Mouse (Mus musculus) ES-Bruce4 (cell line): ENCODE data around the gene Snx1. TPM values are rescaled to one million over a fixed set of nuclear protein-coding genes. Genes with fewer than 3 reads are reported as not detected.

Source experiments
- H3K27ac ChIP-seq: 2 replicates; pipeline ENCODE4 v1.5.1; 2012; ENCODE audit warnings: low read length, inconsistent platforms; ENCODE audit not compliant: insufficient read depth
- H3K27me3 ChIP-seq: 2 replicates; pipeline ENCODE4 v1.6.1; 2012; ENCODE audit warnings: mild to moderate bottlenecking, low read length, inconsistent platforms; ENCODE audit not compliant: control insufficient read depth, poor library complexity, insufficient read depth, severe bottlenecking
- H3K36me3 ChIP-seq: 2 replicates; pipeline ENCODE4 v1.6.1; 2012; ENCODE audit warnings: inconsistent platforms, mild to moderate bottlenecking, low read length, moderate library complexity; ENCODE audit not compliant: control insufficient read depth, poor library complexity, insufficient read depth, severe bottlenecking
- H3K4me1 ChIP-seq: one replicate; pipeline ENCODE4 v1.8.1; 2011; ENCODE audit warnings: low read length; ENCODE audit not compliant: control insufficient read depth, insufficient read depth
- H3K4me3 ChIP-seq: 2 replicates; pipeline ENCODE4 v1.5.1; 2011; ENCODE audit warnings: low read depth, mild to moderate bottlenecking, low read length
- H3K9ac ChIP-seq: 2 replicates; pipeline ENCODE4 v1.6.1; 2012; ENCODE audit warnings: low read depth, mild to moderate bottlenecking, inconsistent platforms; ENCODE audit not compliant: poor library complexity, severe bottlenecking
- H3K9me3 ChIP-seq: replicated peaks from 2 replicates; pipeline ENCODE4 v1.6.1; 2012; ENCODE audit warnings: mild to moderate bottlenecking, low read length, inconsistent platforms; ENCODE audit not compliant: control insufficient read depth, poor library complexity, insufficient read depth, severe bottlenecking
- CTCF ChIP-seq: IDR thresholded peaks from one replicate; pipeline ENCODE4 v1.8.1; 2011; ENCODE audit warnings: low read depth, low read length
- EP300 ChIP-seq: IDR thresholded peaks from 2 replicates; pipeline ENCODE4 v1.6.1; 2011; ENCODE audit warnings: low read depth, low read length; ENCODE audit not compliant: insufficient read depth
- POLR2A ChIP-seq: IDR thresholded peaks from one replicate; pipeline ENCODE4 v1.8.1; 2011; ENCODE audit warnings: low read length; ENCODE audit not compliant: insufficient read depth
- polyA plus RNA-seq: library from polyadenylated mRNA; stranded (reverse); fragments of >200 nt; gene quantifications from 2 replicates; pipeline ENCODE4 v1.2.4, GENCODE M21; 2011; ENCODE audit warnings: low read depth; ENCODE audit not compliant: missing spikeins, insufficient read depth, insufficient read length

The Snx1 gene
- polyA plus RNA-seq, 1 experiment: 34.7 TPM

DNA sequence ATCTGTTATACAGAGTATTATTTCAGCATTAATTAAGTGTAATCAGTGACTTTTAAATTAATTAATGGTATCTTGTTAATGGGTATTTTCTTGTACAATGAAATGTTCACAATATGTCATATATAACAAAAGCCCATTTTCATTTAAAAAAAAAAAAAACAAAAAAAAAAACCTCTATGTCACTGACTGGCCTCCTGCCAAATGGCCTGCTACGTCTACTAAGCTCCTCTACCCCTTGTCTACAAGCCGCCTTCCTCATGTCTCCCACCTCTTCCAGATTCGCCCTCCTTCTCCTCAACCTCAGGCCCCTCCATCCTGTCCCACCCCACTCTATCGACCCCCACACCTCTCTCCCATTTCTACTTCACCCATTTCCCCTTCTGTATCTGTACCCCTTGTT lies 74.9 kb downstream of the Snx1 start:
- TF ChIP-seq CTCF: no peak
- no peak for TF ChIP-seq EP300
- no peak for TF ChIP-seq POLR2A
- H3K9ac ChIP-seq: no peak overlapping the region
- H3K27ac ChIP-seq: no peak overlapping the region
- H3K36me3 ChIP-seq: no peaks in the 10 kb centered on the region
- no peaks in the 10 kb centered on the region for H3K27me3 ChIP-seq
- no peak overlapping the region for H3K4me3 ChIP-seq
- peaks cover 3% of the 10 kb centered on the region; the same call in 1 of the 2 replicates for H3K9me3 ChIP-seq
- H3K4me1 ChIP-seq: no peaks in the 10 kb centered on the region

DNA sequence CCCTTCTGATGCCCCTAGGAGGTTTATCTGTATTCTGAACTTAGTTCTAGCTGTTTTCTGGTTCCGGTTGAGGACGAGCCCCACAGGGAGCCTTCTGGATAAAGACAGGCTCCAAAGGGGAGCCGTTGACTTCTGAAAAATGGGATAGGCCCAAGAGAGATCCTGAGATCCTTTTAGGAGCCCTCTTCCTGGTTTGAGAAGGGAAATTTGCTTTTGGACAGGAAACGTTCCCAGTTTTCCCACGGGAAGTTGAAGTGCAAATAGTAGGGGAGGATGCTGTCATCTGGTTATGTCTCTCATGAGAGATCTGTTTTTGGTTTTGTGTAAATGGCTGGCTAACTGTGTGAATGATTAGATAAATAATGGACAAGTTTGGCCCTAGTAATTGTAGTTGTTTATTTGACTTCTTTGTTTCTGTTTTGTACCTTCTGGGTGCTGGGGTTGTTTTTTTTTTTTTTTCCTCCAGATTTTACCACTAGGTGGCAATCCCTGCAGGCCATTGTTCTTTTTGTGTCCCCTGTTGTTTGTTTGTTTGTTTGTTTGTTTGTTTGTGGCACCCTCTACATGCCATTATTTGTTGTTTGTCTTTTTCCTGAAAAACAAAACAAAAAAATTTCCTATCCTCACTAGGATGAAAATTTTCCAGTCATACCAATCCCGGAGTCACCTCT lies 76.3 kb downstream of the Snx1 start:
- Histone ChIP-seq H3K27ac (no peak overlapping the region), H3K9ac (no peak overlapping the region), H3K9me3 (peaks cover 3% of the 10 kb centered on the region; the same call in 1 of the 2 replicates), H3K4me3 (no peak overlapping the region), H3K36me3 (no peaks in the 10 kb centered on the region), H3K4me1 (no peaks in the 10 kb centered on the region), H3K27me3 (no peaks in the 10 kb centered on the region)
- no peak for TF ChIP-seq EP300
- TF ChIP-seq CTCF: no peak
- TF ChIP-seq POLR2A: no peak

DNA sequence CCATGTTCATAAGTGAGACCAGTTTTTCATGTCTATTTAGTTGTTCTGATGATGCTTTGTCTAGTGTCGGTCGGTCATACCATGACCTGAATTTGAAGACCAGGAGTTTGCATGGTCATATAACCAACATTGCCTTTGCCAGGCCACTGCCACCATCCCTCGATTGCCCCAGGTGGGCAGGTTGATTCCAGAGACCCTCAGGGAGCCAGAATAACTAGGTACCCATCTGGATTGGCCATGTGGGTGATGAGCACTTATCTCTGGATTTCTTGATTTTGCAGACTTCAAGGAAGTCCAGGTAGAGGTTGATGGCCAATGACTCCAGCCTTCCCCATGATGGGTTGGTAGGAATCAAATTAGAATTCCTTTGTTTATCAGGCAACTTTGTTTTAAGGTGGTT lies 83.1 kb downstream of the Snx1 start:
- TF ChIP-seq EP300: no peak
- TF ChIP-seq POLR2A: no peak
- Histone ChIP-seq H3K27ac (no peak overlapping the region), H3K4me1 (no peaks in the 10 kb centered on the region), H3K9ac (no peak overlapping the region), H3K36me3 (peaks cover 10% of the 10 kb centered on the region), H3K9me3 (no peaks in the 10 kb centered on the region), H3K27me3 (no peaks in the 10 kb centered on the region), H3K4me3 (no peak overlapping the region)

GRCm38 (mm10) chr9:66042331-66042730 lies 84.1 kb downstream of the Snx1 start:
- Histone ChIP-seq H3K9ac (no peak overlapping the region), H3K36me3 (peaks cover 10% of the 10 kb centered on the region), H3K27ac (no peak overlapping the region), H3K9me3 (no peaks in the 10 kb centered on the region), H3K4me3 (no peak overlapping the region), H3K4me1 (no peaks in the 10 kb centered on the region), H3K27me3 (no peaks in the 10 kb centered on the region)
- TF ChIP-seq CTCF (no peak), POLR2A (no peak), EP300 (no peak)

DNA sequence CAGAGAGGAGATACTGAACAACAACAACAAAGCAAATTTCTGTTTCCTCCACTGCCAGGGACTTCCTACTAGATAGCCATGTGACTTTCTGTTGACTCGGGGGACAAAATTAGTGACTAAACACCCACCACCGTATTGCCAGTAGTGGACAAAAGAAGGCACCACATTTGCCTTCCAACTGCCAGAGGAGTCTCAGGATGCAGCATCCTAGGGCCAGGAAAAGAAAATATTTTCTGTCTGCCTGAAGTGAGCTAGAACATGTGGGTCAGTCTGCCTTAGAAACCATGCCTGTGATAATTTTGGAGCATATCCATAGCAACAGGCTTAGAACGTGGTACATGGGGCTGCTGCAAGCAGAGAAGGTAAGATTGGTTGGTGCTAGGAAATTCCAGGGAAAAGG lies 85.6 kb downstream of the Snx1 start:
- TF ChIP-seq EP300 (no peak), POLR2A (no peak), CTCF (no peak)
- H3K36me3 ChIP-seq: peaks cover 10% of the 10 kb centered on the region
- no peaks in the 10 kb centered on the region for H3K4me1 ChIP-seq
- H3K9me3 ChIP-seq: no peaks in the 10 kb centered on the region
- no peak overlapping the region for H3K27ac ChIP-seq
- H3K9ac ChIP-seq: no peak overlapping the region
- H3K27me3 ChIP-seq: no peaks in the 10 kb centered on the region
- no peak overlapping the region for H3K4me3 ChIP-seq

DNA sequence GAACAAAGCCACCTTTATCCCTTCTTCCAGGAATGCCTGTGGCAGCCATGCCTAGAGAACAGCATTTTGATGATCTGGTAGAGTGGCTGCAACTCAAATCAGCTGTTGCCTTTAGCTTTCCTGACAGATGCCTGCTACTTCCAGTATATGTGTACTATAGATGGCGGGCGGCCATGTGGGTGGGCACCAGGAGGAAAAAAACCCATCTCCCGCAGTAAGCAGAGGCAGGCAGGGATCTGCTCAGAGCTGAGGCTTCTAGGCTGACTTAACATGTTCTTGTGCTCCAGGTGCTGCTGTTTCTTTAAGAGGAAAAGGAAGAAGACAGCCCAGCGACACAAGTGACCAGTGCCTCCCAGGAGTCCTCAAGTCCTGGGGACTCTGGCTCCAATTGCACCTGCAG lies 87.1 kb downstream of the Snx1 start:
- Histone ChIP-seq H3K27ac (no peak overlapping the region), H3K36me3 (peaks cover 10% of the 10 kb centered on the region), H3K4me3 (no peak overlapping the region), H3K27me3 (no peaks in the 10 kb centered on the region), H3K4me1 (no peaks in the 10 kb centered on the region), H3K9ac (no peak overlapping the region), H3K9me3 (no peaks in the 10 kb centered on the region)
- TF ChIP-seq CTCF: no peak
- TF ChIP-seq POLR2A: no peak
- no peak for TF ChIP-seq EP300
